Comparison of ENCODE assay signal across 8 mouse cellular contexts in the genomic region with DNA sequence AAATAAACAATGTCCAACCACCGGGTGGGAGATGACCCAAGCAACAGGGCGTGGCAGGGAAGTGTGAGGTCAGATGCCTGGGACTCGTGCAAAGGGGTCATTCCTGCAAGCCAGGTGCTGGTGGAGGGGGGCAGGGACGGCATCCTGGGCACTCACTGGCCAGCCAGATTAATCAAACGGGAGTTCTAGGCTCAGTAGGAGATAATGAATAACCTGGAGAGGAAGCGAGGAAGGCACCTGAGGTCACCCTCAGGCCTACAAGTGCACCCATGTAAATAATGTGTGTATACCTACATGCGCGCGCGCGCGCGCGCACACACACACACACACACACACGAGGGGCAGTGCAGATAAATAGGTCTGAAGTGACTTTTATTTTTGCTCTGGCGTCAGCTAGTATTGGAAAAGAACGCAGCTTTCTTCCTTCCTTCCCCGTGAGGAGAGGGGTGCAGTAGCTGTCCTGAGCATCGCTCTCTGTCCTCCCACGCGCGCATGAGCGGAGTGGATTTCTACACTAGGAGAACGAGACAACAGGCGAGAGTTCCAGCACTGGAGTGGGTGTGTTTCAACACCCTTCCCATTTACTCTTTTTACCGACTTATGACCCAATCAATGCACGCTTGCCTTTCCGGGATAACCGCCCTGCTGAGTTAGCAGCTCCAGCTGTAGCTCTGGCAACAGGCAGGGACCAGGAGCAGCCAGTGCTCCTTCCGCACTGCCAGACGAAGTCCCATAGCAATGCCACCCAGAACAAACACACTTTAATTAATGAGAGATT.
DNase-seq lines count a peak whose midpoint lies in the region; ATAC-seq lines count a peak whose summit lies in the region.

No protein-coding gene starts in this region.

- WGBS in forebrain, embryonic 15.5 days: 51% methylated on average over 31 of the region's 31 CpGs
- WGBS in liver, embryonic 12.5 days (ENCODE audit: insufficient replicate concordance): 65% methylated on average over 31 of the region's 31 CpGs
- 48% methylated on average over 31 of the region's 31 CpGs for whole genome bisulfite sequencing in neural tube, embryonic 14.5 days

- DNase-seq in ZHBTc4 (ENCODE audit: low read depth, low spot score): peak; percentile 46
- DNase-seq in heart, postnatal 10 days: peak; percentile 67 to 72
- DNase-seq in kidney, postnatal 14 days: peak; percentile 52
- DNase-seq in cerebellum, adult 9-10 months: no peak
- no peak for DNase-seq in spleen, postnatal 4 days (ENCODE audit: low spot score in 2 of 2)

- peaks cover 6% of the 10 kb centered on the region for H3K4me1 ChIP-seq in forebrain, embryonic 15.5 days
- H3K4me1 ChIP-seq in liver, embryonic 12.5 days: peaks cover 6% of the 10 kb centered on the region; the same call in 1 of the 2 replicates
- peaks cover 8% of the 10 kb centered on the region; the same call in 1 of the 2 replicates for H3K4me1 ChIP-seq in neural tube, embryonic 14.5 days (ENCODE audit: control insufficient read depth, insufficient read depth, low read length)

- intact Hi-C loops in heart, postnatal 10 days (cut with DNase I): no loop called here

- no peaks in the 10 kb centered on the region for H3K36me3 ChIP-seq in forebrain, embryonic 15.5 days
- no peaks in the 10 kb centered on the region for H3K36me3 ChIP-seq in liver, embryonic 12.5 days
- no peaks in the 10 kb centered on the region for H3K36me3 ChIP-seq in neural tube, embryonic 14.5 days (ENCODE audit: control insufficient read depth, insufficient read depth, low read length)

- H3K27me3 ChIP-seq in forebrain, embryonic 15.5 days: no peaks in the 10 kb centered on the region
- no peaks in the 10 kb centered on the region for H3K27me3 ChIP-seq in liver, embryonic 12.5 days (replicated peaks)
- H3K27me3 ChIP-seq in neural tube, embryonic 14.5 days (ENCODE audit: control insufficient read depth, insufficient read depth, low read length): no peaks in the 10 kb centered on the region

- H3K4me3 ChIP-seq in forebrain, embryonic 15.5 days: peak overlapping the region; percentile 16; the same call in 1 of the 2 replicates
- peak overlapping the region; percentile 25 for H3K4me3 ChIP-seq in liver, embryonic 12.5 days
- H3K4me3 ChIP-seq in neural tube, embryonic 14.5 days (ENCODE audit: low read depth, low read length): no peak overlapping the region

- no peak overlapping the region for H3K27ac ChIP-seq in forebrain, embryonic 15.5 days (replicated peaks)
- no peak overlapping the region for H3K27ac ChIP-seq in liver, embryonic 12.5 days
- no peak overlapping the region for H3K27ac ChIP-seq in neural tube, embryonic 14.5 days (ENCODE audit: low read depth, low read length)

- no peaks in the 10 kb centered on the region for H3K9me3 ChIP-seq in forebrain, embryonic 15.5 days
- no peaks in the 10 kb centered on the region for H3K9me3 ChIP-seq in liver, embryonic 12.5 days (replicated peaks)
- no peaks in the 10 kb centered on the region for H3K9me3 ChIP-seq in neural tube, embryonic 14.5 days (ENCODE audit: control insufficient read depth, low read length)

- H3K9ac ChIP-seq in forebrain, embryonic 15.5 days (replicated peaks): peak overlapping the region; percentile 24; the same call in 1 of the 2 replicates
- H3K9ac ChIP-seq in liver, embryonic 12.5 days: no peak overlapping the region
- H3K9ac ChIP-seq in neural tube, embryonic 14.5 days (replicated peaks; ENCODE audit: low read depth, low read length): no peak overlapping the region

- peak; percentile 73 for ATAC-seq in forebrain, embryonic 15.5 days (replicated peaks)
- ATAC-seq in liver, embryonic 12.5 days: no peak
- peak; percentile 78 for ATAC-seq in neural tube, embryonic 14.5 days (ENCODE audit: low read depth)

- peak overlapping the region; percentile 39 for H3K4me2 ChIP-seq in forebrain, embryonic 15.5 days (replicated peaks)
- peak overlapping the region; percentile 44 for H3K4me2 ChIP-seq in liver, embryonic 12.5 days
- H3K4me2 ChIP-seq in neural tube, embryonic 14.5 days (ENCODE audit: low read depth, low read length): peak overlapping the region; percentile 32; the same call in 1 of the 2 replicates

Comparison
In these comparisons a context has a peak if more than half of its experiments do, and no peak if none do; other contexts are left out.
1. DNase-seq: peak in ZHBTc4 (single experiment), heart, postnatal 10 days (2 of 2) and kidney, postnatal 14 days (single experiment); none in cerebellum, adult 9-10 months (single experiment) and spleen, postnatal 4 days (0 of 2).
2. Peak in every context shown above with its lines, with median percentiles within 50 percentile points of each other: H3K4me2 ChIP-seq.